Mouse (Mus musculus) right cerebral cortex, adult 2 months (tissue): Measurements from ENCODE around the gene Crybg3.

Source experiments
- DNase-seq, 2 experiments: peaks; one replicate each; pipeline ENCODE4 v3.0.0; 2021 to 2022; ENCODE audit warnings: low spot score in 2 of 2

Crybg3 gene

DNA sequence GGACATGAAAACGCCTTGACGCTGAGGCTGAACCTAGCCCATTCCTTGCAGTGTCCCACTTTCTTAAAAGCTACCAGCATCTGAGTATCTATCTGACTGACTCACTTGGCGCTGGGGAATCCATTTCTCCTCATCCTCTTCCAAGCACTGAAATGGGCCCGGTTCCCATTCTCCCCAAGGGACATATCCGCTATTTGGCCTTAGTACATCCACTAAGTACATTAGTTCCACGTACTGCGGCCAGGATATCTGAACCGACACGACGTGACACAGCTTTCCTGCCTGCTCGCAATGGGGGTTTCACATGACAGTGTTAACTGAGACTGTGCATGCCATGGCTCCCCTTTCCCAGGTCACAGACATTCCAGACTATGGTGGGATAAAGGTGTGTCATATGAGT, 66.4 kb downstream of the Crybg3 start:
- no peak for DNase-seq

DNA sequence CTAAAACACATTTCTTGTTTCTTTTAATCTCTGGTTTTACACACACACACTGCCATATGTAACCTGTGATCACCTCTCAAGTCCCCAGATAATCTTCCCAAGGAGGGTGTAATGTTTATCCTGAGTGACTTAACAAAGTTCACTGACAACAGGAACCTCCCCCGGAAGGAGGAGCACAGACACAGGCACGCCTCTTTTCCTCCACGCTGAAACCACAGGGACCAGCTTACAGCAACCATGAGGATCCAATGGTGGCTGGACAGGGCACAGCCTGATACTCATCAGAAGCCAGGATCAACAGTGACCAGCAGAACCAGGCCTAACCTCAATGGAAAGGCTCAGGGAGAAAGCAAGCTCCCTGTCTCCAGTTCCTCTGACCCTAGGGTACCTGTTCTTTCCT, 68.2 kb downstream of the Crybg3 start:
- DNase-seq, result no peak

DNA sequence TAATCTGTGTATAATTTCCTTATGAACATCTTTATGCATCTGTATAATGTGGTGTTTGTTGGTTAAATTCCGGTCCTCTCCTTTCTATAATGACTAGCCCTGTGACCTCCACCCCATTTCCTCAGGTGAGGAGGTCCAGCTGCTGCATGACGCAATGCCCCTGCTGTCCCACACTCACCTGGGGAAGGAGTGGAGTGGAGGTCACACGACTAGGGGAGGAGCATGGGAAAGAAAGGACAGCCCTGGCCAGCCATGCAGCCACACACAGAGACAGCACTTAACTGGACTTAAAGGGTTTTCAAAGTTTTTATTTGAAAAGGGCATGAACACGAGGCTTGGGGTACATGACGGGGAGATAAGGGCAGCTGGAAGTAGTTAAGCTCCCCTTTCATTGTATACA, 69.5 kb downstream of the Crybg3 start:
- no peak for DNase-seq

DNA sequence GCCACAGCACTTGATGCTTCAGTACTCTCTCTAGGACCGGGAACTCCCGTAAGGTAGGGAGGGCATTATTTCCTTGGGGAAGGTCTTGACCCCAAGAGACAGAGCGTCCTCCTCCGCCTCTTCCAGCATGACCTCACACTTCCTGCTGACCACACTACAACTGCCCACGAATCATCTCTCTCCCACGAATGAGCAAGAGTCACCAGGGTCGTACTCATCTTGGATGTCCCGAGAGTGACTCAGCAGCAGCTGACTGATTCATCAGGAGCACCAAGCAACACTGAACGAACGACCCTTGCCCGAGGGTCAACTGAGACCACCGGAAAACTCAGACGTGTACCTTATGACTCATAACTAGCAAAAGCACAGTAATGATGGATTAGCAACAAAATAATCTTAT, 71.2 kb downstream of the Crybg3 start:
- DNase-seq, result no peak

DNA sequence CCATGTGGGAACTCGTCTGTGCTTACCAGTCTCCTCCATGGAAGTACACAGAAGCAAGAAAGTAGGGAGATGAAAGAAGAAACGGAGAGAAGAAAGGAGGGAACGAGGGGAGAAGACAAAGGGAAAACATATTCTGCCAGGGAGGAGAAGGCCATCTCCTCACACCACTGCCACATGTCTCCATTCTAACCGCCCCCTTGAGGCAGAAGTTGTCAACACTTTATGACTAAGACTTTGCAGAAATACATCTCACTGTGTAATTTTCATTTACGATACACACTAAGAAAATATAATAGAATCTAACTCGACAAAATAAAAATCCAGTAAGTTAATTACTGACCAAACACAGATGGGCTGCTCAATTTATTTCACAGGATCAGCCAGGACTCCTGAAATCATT, 73.8 kb downstream of the Crybg3 start:
- DNase-seq, result no peak

DNA sequence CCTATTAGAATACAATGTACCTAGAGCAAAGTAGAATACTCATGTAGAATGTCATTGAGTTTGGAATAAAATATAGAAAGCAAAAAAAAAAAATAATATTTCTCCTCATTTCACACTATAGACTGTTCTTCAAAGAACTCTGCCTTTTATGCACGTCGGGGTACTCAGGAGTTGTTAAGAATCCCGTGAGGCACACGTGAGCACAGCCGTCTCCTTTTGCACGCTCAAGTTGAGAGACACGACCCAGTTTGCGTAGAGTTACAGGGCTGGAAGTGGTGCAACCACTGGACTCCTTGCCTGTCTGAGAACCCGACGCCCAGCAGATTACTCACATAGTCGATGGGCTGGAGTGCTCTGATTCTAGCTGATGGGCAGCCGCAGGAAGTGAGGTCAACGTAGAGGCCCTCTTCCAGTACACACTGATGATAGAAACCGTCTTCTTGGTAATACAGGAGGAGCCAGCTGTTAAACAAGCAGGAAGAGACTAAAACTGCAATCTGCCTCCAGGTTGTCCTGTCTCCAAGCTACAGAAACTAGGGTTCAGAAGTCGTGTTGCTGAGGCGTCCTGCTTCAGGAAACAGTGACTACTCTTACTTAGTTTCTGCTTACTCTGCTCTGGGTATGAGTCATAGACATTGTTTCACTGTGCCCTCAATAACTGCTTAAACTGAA, 78.9 kb downstream of the Crybg3 start:
- no peak for DNase-seq

DNA sequence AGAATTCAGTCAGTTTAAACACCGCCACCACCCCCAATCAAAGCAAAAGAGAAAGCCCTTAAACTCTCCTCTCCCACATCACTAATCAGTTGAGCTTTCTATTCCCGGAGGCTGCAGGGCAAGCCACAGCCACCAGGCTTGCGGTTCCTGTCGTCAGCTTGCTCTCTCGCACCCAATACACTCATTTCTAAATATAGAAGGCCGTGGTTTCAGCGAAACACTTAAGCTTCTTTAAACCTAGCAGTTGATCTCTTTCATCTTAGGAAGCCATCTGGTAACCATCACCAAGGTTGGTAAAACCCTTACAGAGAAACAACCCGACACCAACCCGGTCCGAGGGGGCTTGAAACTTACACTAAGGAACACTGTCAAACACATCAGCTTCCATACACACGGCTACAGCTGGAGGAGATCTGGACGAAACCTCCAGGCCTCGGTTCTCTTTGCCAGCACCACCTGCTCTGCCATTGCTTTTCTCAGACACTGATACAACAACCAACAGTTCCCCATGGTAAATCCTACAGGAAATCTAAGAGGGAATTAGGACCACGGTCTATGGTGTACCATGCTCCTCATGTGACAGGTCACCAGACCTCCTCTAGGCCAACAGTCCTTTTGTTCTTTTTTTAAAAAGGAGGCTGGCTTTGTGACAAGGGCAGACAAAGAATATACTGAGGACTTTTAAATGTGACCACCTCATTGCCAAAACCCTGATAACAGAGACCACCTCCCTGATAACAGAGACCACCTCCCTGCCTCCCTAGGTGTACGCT, 83.1 kb downstream of the Crybg3 start:
- DNase-seq, result no peak

DNA sequence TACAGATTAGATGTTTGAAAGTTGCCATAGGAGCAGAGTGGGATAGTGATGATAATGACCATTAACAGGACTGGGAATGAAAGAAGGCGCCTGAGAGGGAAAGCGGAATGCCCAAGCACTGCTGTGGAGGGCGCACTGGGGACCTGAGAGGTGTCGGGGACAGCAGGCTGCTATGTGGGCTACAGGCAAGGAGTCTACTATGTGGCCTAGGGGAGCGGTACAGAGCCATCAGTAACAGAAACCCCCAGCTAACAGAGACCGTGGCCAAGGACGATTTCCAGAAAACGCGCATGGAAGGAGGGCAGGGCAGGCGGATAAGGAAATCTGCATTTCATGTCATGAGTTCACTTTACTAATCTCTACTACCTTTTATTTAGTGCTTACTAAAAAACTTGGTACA, 83.8 kb downstream of the Crybg3 start:
- no peak for DNase-seq

DNA sequence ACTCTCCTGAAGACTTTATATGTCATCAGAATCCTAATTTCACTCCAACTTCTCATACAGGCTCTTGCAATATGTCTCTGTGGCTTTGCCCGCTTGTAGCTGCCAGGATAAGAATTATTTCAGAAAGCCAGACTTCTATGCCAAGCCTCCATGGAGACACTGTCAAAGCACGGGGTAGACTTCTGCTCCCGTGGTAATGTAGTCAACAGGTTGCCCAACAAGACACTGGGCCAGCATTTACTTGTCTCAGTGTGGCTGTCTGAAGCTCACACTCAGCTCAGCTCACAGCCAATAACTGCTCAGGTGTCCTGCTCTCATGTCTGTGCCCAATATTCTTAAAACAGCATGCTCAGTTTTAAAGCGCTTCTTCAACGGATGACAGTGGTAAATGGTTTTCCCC, 85.6 kb downstream of the Crybg3 start:
- DNase-seq, result no peak

DNA sequence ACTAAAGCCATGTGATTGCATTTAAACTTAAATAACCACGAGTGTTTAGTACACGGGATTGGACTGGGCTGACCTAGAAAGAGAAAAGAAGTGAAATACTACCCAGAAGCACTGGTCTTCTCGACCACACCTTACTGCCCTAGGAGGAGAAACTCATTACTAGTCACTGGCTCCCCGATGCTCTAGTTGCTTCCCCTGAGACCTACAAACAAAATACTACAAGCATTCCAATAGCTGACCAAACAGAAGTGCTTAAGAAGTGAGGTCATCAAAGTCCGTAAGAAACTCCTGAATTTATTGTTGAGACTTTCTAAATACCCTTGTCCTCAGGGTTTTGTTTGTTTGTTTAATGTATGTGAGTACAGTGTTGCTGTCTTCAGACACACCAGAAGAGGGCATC, 90.9 kb downstream of the Crybg3 start:
- DNase-seq, result no peak

DNA sequence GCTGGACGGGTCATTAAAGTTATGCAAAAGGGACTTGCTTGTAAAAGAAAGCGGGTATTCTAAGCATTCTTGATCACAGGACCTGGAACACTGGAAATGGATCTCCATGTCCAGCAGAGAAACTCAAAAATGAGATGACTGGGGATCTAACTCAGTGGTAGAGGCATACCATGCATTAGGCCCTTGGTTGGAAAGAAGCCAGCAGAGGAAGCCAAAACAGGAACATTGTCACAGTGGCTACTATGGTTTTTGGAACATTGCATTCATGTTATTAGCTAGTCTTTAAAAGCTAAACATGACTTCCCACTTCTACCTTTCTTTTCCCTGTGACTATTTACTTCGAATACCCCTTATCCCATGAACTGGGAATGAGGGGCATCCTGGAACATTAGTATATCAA, 101.6 kb downstream of the Crybg3 start:
- no peak for DNase-seq

DNA sequence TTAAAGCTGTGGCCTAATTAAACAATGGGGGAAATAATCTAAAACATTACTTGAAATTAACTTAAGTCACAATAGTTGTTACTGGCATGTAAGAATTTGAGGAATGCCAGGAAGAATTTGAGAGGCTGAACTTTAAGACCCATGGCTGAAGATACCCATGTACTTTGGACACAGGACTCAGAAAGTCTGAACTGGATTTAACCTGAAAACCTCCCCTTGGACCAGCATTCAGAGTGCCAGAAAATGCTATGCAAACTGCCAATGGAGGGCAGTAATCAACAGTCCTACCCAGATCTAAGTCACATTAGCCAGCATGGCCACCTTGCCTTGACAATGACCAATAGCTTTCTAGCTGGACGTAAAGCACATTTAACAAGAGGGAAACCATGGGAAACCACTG, 102.8 kb downstream of the Crybg3 start:
- no peak for DNase-seq

DNA sequence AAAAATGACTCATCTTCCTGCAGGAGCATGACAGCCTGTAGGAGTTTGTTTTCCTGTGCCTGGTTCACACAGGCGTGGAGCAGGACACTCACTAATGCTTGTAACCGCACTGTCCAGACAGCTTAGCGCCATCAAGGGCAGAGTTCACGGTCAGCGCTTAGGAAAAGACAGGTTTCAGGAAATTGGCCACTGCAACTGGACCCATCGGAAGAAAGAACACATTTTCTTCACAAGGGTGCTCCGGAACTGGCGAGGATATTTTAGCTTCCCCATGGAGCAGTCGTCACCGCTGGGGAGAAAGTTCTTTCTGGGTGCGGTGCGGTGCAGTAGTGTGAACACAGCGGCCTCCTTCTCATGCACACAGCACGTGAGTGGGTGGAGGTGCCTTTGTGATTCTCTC, 107.6 kb downstream of the Crybg3 start:
- DNase-seq, result peak; percentile 16 to 17

DNA sequence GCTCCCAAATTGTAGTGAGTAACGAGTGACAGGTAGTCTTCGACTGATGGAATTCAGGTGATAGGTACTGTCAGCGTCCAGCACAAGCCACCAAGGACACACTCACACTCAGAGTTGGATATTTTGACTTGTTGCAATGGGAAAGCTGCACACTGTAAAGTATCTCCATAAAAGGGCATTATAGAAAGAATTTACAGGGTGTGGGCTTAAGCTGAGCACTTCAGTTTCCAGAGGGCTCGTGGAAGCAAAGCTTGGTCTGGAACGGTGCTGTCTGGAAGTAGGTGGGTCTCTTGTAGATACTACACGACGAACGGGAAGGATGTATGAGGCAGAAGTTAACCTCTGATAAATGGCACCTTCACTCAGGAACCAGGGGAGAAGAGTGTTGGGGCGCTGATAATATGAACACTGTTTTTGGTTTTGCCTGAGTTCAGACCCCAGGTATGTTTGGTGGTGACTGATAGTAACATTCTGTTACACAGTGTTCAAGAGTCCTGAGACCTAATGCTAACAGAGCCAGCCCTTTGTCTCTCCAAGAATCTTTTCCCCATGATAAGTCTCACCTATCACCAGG, 112.7 kb downstream of the Crybg3 start:
- no peak for DNase-seq

DNA sequence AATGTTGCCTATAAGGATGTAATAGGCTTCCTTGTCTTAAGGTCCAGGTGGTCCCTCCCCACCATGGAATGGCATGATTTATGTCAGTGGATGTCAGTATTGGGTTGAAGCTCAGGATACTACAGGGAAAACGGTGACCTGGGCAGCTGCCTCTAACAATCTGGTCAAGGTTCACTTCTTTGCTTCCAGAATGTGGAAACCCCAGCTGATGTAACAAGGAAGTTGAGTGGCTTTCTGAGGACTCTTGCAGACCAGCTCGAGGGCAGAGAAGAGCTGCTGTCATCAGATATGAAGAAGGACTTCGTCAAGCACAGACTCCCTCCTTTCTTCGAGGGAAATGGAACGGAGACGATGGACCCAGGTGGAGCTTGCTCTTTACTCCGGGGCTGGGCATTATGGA, 113.5 kb downstream of the Crybg3 start:
- no peak for DNase-seq

DNA sequence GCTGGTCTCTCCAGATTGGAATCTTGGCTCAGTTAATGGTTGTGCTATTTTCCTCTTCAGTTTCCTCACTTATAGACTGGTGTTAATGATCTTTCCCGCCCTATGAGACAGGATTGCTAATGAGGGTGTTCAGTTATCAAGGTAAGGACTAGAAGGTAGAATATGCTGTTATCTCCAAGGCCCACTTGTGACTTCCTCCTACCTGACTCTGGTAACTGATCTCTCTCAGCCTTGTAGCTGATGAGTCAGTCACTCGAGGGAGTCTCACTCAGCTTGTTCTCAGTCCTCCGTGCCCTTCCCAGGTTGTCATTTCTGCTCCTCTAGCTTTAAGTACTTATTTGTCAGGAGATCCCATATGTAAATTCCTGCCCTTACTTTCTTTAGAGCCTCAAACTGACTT, 122.8 kb downstream of the Crybg3 start:
- DNase-seq, result no peak

DNA sequence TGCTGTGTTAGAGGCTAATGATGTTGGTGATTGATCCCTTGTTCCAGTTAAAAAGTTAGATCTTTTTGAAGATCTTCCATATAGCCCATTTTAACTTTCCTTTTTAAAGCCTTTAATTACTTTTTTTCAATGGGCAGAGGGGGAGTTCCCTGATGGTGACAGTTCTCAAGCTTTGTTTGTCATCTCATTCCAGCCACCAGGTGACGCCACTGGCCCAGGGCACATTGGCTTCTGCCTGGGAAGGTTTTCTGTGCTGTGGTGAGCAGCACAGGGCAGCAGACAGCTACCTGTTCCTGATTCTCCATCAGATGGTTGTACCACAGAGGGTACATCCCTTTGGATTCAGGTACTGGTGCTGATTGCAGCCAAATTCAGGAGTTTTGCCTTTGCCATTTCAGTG, 126.0 kb downstream of the Crybg3 start:
- peak; percentile 57 to 67 for DNase-seq

DNA sequence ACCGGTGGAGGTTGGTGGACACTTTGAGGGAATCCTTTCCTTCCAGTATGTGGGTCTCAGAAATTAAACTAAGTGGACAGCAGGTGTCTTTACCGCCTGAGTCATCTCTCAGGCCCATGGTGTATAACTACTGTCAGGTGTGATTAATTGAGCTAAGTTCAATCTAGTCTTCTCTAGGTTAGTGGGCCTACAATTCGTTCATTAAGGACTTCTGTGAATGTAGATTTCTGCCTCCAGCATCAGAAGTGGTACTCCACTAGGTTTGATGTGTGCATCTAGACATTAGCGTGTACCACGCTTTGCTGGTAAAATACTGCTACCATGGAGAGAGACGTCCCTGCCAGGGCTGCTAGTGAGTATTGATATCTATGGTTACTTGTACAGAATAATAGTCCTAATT, 128.2 kb downstream of the Crybg3 start:
- DNase-seq, result no peak

DNA sequence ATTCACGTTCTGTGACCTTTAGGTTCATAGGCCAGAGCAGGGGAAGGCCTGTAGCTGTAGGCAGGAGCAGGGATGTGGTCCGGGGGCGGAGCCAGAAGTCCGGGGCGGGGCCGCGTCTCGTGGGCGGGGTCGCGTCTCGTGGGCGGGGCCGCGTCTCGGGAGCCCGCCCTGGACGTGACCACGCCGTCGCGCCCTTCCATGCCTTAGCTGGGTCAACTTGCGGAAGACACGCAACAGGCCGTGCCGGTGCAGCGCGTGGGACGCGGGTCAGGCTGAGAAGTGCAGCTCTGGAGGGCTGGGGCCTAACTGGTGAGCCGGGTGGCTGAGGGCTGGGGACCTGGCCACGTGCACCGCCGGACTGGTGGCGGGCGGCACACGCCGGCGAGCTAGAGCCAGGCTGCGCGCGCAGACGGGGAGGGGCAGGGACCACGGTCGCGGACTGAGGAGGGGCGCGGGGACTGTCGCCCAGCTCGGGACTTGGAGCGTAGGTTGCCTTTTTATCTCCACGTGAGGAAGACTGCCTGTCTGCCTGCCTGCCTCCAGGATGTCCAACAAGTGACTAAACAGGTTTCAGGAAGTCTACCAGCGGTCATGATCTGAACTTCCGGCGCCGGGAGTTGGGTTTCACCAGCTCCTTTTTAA, 129.0 kb downstream of the Crybg3 start, which contains the start of gene Riox2:
TSS of gene Riox2 (plus strand) at position 139 of the 642 bp plus-strand sequence.
- peak; percentile 61 to 73 for DNase-seq

DNA sequence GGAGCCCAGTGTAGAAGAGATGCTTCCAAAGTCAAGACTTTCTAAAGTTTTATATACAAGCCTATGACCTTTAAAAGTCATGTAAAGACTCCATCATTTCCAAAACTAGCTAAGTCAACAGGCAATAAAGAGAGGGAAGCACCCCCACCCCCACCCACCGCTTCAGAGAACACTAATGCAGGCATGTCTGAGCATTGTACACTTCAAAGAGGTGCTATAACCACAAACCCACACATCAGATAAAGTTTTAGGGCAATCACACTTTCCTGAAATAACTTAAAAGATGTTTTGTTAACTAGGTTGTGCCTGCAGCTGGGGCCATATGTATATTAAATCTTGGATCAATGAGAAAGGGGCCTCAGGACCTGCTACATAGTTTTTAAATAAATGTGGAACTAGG, 130.9 kb downstream of the Crybg3 start:
- DNase-seq, result no peak

DNA sequence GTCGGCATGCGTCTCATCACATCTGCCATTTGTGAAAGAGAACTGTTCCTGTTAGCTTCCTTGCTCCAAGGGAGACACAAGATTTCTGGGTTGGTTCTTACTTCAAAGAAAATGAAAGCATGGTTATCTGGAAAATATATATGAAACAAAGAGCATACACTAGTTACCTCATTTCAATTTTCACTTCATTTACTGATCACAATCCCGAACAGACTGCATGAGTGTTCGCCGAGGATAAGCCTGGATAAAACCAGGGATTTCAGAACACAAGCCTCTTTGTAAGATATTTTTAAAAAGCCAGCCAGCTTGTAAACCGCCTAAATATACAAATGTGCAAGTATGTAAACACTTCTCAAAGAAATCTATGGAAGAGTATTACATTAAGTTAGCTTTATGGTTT, 136.8 kb downstream of the Crybg3 start:
- no peak for DNase-seq

DNA sequence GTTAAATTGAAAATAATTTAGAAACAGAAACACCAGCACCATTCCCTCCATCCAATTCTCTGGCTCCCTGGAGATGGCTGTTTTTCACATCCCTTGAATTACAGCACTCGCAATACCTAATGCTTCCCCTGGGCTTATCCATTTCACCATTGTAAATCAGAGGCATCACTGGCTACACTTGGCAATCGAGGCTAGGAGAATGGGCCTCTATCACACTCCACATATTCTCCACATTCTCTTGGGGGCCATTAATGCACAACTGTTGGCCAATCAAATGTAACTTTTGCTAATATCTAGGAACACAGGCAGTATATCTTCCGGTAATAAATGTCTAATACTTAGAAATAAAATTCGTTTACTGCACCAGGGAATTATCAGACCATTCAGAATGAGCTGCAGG, 137.2 kb downstream of the Crybg3 start:
- no peak for DNase-seq
